Mouse (Mus musculus) neural tube, embryonic 14.5 days (tissue): ENCODE results near the gene Adcy9. TPM values are rescaled to one million over a fixed set of nuclear protein-coding genes. Genes with fewer than 3 reads are reported as not detected.
"Not testable (repeated sequence)": the region's sequence is repeated elsewhere in the genome, so short reads cannot be mapped to it uniquely, and the experiment has no call there.

ENCODE experiments used
- ATAC-seq: fragments of 200-750 bp; cut with Nextera tagmentation; 2 replicates; pipeline ENCODE4 v1.8.0; 2017; ENCODE audit warnings: low read depth, mild to moderate bottlenecking, moderate TSS enrichment, moderate library complexity
- H3K27ac ChIP-seq: fragments of 300-500 bp; sonication (generic); 2 replicates; pipeline ENCODE4 v1.5.1; 2014; ENCODE audit warnings: low read depth, mild to moderate bottlenecking, control low read depth, low read length, moderate library complexity, mixed read lengths
- H3K27me3 ChIP-seq: fragments of 300-500 bp; sonication (generic); 2 replicates; pipeline ENCODE4 v1.6.1; 2014; ENCODE audit warnings: low read length; ENCODE audit not compliant: control insufficient read depth, insufficient read depth
- H3K36me3 ChIP-seq: fragments of 300-500 bp; sonication (generic); 2 replicates; pipeline ENCODE4 v1.6.1; 2014; ENCODE audit warnings: low read length, mixed read lengths; ENCODE audit not compliant: control insufficient read depth, insufficient read depth
- H3K4me1 ChIP-seq: fragments of 300-500 bp; sonication (generic); 2 replicates; pipeline ENCODE4 v1.6.1; 2014; ENCODE audit warnings: low read length; ENCODE audit not compliant: control insufficient read depth, insufficient read depth
- H3K4me2 ChIP-seq: fragments of 300-500 bp; sonication (generic); 2 replicates; pipeline ENCODE4 v1.6.1; 2014; ENCODE audit warnings: mild to moderate bottlenecking, low read depth, low read length, control low read depth
- H3K4me3 ChIP-seq: fragments of 300-500 bp; sonication (generic); 2 replicates; pipeline ENCODE4 v1.5.1; 2014; ENCODE audit warnings: low read depth, low read length, control low read depth, mixed read lengths
- H3K9ac ChIP-seq: fragments of 300-500 bp; sonication (generic); replicated peaks from 2 replicates; pipeline ENCODE4 v1.6.1; 2014; ENCODE audit warnings: low read depth, mild to moderate bottlenecking, control low read depth, low read length, mixed read lengths
- H3K9me3 ChIP-seq: fragments of 300-500 bp; sonication (generic); 2 replicates; pipeline ENCODE4 v1.6.1; 2016; ENCODE audit warnings: low read length; ENCODE audit not compliant: control insufficient read depth
- WGBS: fragments of 180-500 bp; shearing (Covaris S2); extraction: QIAGEN DNeasy Blood & Tissue Kit; methylation state at CpG from one replicate; pipeline ENCODE4 v1.1.7; 2014; 5-methylcytosine and 5-hydroxymethylcytosine counted together
- polyA plus RNA-seq: library from polyadenylated mRNA; unstranded; fragments of >200 nt; fragmentation: Nextera tagmentation; extraction: Ambion mirVana; gene quantifications from 2 replicates; pipeline ENCODE4 v1.2.1, GENCODE M21; 2014

Adcy9 gene
- polyA plus RNA-seq, 1 experiment from 2014 or later: 6.7 TPM

- ATAC-seq: no peak
- no peak overlapping the region for H3K9ac ChIP-seq
- no peaks in the 10 kb centered on the region for H3K36me3 ChIP-seq
- 91% methylated on average over 3 of the region's 3 CpGs for WGBS
- no peaks in the 10 kb centered on the region for H3K4me1 ChIP-seq
- H3K9me3 ChIP-seq: no peaks in the 10 kb centered on the region
- H3K27me3 ChIP-seq: no peaks in the 10 kb centered on the region
- no peak overlapping the region for H3K27ac ChIP-seq
- H3K4me3 ChIP-seq: no peak overlapping the region
- H3K4me2 ChIP-seq: no peak overlapping the region
Measured at GRCm38 (mm10) chr16:4263486-4263885, 156.8 kb downstream of the Adcy9 start.

GRCm38 (mm10) chr16:4257546-4257945 lies 162.8 kb downstream of the Adcy9 start:
- no peaks in the 10 kb centered on the region for H3K27me3 ChIP-seq
- no peak overlapping the region for H3K9ac ChIP-seq
- no peak for ATAC-seq
- H3K4me3 ChIP-seq: no peak overlapping the region
- WGBS: 85% methylated on average over 2 of the region's 2 CpGs
- no peaks in the 10 kb centered on the region for H3K9me3 ChIP-seq
- no peaks in the 10 kb centered on the region for H3K36me3 ChIP-seq
- no peak overlapping the region for H3K4me2 ChIP-seq
- no peak overlapping the region for H3K27ac ChIP-seq
- no peaks in the 10 kb centered on the region for H3K4me1 ChIP-seq

- 96% methylated on average over 3 of the region's 3 CpGs for WGBS
- H3K27ac ChIP-seq: no peak overlapping the region
- no peaks in the 10 kb centered on the region for H3K4me1 ChIP-seq
- no peaks in the 10 kb centered on the region for H3K36me3 ChIP-seq
- H3K9me3 ChIP-seq: peaks cover 5% of the 10 kb centered on the region; the same call in 1 of the 2 replicates
- no peaks in the 10 kb centered on the region for H3K27me3 ChIP-seq
- H3K9ac ChIP-seq: no peak overlapping the region
- H3K4me3 ChIP-seq: no peak overlapping the region
- ATAC-seq: no peak
- no peak overlapping the region for H3K4me2 ChIP-seq
Measured at GRCm38 (mm10) chr16:4248791-4249190, 171.5 kb downstream of the Adcy9 start.

- H3K27me3 ChIP-seq, H3K27ac ChIP-seq, ATAC-seq, H3K4me1 ChIP-seq, H3K4me3 ChIP-seq, H3K4me2 ChIP-seq, H3K36me3 ChIP-seq, H3K9ac ChIP-seq, H3K9me3 ChIP-seq: not testable (repeated sequence)
- WGBS: 88% methylated on average over 1 of the region's 1 CpGs
Measured at GRCm38 (mm10) chr16:4245241-4245640, 175.1 kb downstream of the Adcy9 start.

Other genes starting within 250 kb of the Adcy9 start
- gene Crebbp, start 206.5 kb downstream of the Adcy9 start, polyA plus RNA-seq: 46.4 and 55.2 TPM in 2 replicates
- gene Srl, start 121.3 kb upstream of the Adcy9 start, polyA plus RNA-seq: 22.7 and 30.7 TPM in 2 replicates
- 7.2 and 7.8 TPM in 2 replicates for gene Tfap4, start 139.4 kb upstream of the Adcy9 start, polyA plus RNA-seq
- 13.2 and 20.3 TPM in 2 replicates for gene Glis2, start 174.2 kb upstream of the Adcy9 start, polyA plus RNA-seq
- gene Pam16, start 204.5 kb upstream of the Adcy9 start, polyA plus RNA-seq: 179 and 194 TPM in 2 replicates
- gene Vasn, start 219.4 kb upstream of the Adcy9 start, polyA plus RNA-seq: 4.4 and 6.3 TPM in 2 replicates
- 55.0 and 61.9 TPM in 2 replicates for gene Dnaja3, start 219.5 kb upstream of the Adcy9 start, polyA plus RNA-seq